Mouse (Mus musculus) olfactory bulb, adult 2 months (tissue): Measurements from ENCODE around the gene Ywhab.

Experiments used
- CTCF ChIP-seq: fragments of 200-500 bp; IDR thresholded peaks from 2 replicates; pipeline ENCODE4 v1.5.1; 2012; ENCODE audit warnings: low read depth, mild to moderate bottlenecking, low read length, moderate library complexity; ENCODE audit not compliant: insufficient read depth
- POLR2A ChIP-seq: fragments of 200-500 bp; IDR thresholded peaks from 2 replicates; pipeline ENCODE4 v1.6.1; 2012; ENCODE audit warnings: mild to moderate bottlenecking, low read depth, low read length, moderate library complexity; ENCODE audit not compliant: insufficient read depth

- TF ChIP-seq CTCF (no peak), POLR2A (no peak)
These were observed 2.1 kb downstream of the Ywhab start for GRCm38 (mm10) chr2:163996899-163997298.
